In the genomic region with DNA sequence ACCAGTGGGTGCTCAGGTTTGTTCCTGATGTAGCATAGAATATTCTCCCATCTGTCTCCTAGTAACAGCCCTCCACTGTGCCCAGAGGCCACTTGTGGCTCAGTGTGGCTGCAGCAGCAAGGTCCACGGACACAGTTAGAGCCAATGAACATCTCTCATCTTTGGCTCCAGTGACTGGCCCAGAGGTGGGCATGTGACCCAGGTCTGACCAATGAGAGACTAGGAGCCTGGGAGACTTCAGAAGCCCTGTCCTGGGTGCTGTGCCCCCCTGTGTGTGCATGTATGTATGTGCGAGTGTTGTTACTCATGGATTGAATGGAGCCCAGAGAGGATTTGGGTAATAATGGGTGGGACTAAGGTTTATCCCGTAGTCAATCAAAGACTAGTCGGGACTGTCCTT, we compare ENCODE assay signal across 20 mouse cellular contexts.
"Had no signal": no experiment of that assay in that cellular context is flagged by ENCODE, and none has a peak within 500 bp of the region (broad histone marks: within the 10 kb centered on the region; RNA-seq: fewer than 3 reads in every experiment).

No protein-coding gene starts in this region.

- H3K27ac ChIP-seq: kidney, postnatal 0 days; liver, embryonic 12.5 days; liver, embryonic 15.5 days; lung, embryonic 15.5 days; midbrain, embryonic 15.5 days; stomach, postnatal 0 days had no signal

- H3K4me2 ChIP-seq: limb, embryonic 12.5 days; liver, embryonic 12.5 days; liver, embryonic 15.5 days; lung, embryonic 15.5 days; midbrain, embryonic 15.5 days had no signal

- H3K27me3 ChIP-seq: limb, embryonic 12.5 days; liver, embryonic 15.5 days; midbrain, embryonic 15.5 days had no signal

- ATAC-seq: liver, embryonic 12.5 days; midbrain, embryonic 15.5 days had no signal

- H3K4me1 ChIP-seq: liver, embryonic 12.5 days; liver, embryonic 15.5 days; megakaryocyte, embryonic 14.5 days had no signal

- DNase-seq: kidney, adult 18-20 months; kidney, adult 9 months; kidney, postnatal 25 days; layer of hippocampus, adult 9-11 months; liver; lung, adult 18-20 months; lung, postnatal 10 days; lung, postnatal 36 days; thymus, adult 2 months; thymus, postnatal 14 days had no signal

- H3K4me3 ChIP-seq: layer of hippocampus, adult 2 months; limb, embryonic 12.5 days; liver, embryonic 12.5 days; liver, embryonic 15.5 days; lung, embryonic 15.5 days; megakaryocyte, embryonic 14.5 days; midbrain, embryonic 10.5 days; midbrain, embryonic 15.5 days had no signal

- H3K9me3 ChIP-seq: limb, embryonic 12.5 days; liver, embryonic 12.5 days; liver, embryonic 15.5 days; lung, embryonic 15.5 days; megakaryocyte, embryonic 14.5 days; midbrain, embryonic 10.5 days; midbrain, embryonic 15.5 days had no signal

- H3K9ac ChIP-seq: limb, embryonic 12.5 days; liver, embryonic 12.5 days; liver, embryonic 15.5 days; lung, embryonic 15.5 days; midbrain, embryonic 15.5 days had no signal

- H3K36me3 ChIP-seq: liver, embryonic 12.5 days; liver, embryonic 15.5 days; lung, embryonic 15.5 days; midbrain, embryonic 15.5 days had no signal
